Mouse (Mus musculus): ENCODE measurements around the gene Grin3b. TPM values are rescaled to one million over a fixed set of nuclear protein-coding genes. Genes with fewer than 3 reads are reported as not detected.

Gene Grin3b
- polyA plus RNA-seq, 1 experiment from 2014 or later: 0.14 TPM

DNA sequence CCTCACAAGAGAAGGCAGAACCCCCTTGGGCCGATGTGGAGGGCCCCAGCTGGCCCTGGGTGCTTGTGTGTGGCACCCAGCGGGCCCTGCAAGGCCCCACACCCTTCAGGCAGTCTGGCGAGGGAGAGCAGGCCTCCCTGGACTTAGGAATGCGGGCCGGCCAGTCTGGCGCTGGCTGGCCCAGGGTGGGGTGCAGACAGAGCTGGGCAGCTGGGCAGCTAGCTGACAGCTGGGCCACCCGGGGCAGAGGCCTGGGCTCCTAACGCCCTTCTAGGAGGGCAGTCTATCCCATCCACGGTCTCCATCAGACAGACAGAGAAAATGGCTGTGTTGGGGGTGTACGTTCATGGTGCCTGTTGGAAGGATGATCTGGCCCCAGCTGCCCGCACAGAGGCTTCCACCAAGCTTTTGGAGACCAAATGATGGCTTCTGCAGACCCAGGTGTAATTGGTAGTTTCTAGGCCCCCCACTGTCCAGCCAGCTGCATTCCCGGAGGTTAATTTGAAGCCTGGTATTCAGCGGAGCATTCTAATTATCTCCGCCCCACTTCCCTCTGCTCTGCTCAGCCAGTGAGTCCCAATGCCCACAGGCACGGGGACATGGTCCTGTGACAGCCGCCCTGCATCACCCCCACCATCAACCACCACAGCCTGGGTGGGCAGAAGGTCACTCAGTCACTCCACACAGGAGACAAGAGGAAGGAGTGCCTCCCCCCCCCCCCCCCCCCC is 24.8 kb upstream of the Grin3b start:
- Histone ChIP-seq H3K4me3 (ENCODE audit: low read depth, low read length) (peak overlapping the region; percentile 8; the same call in 1 of the 2 replicates), H3K4me1 (replicated peaks; ENCODE audit: control insufficient read depth, insufficient read depth, low read length) (peaks cover 51% of the 10 kb centered on the region), H3K36me3 (ENCODE audit: control insufficient read depth, insufficient read depth, low read length) (peaks cover 16% of the 10 kb centered on the region), H3K27me3 (replicated peaks; ENCODE audit: control insufficient read depth, insufficient read depth, low read length) (no peaks in the 10 kb centered on the region), H3K4me2 (peak overlapping the region; percentile 62), H3K9ac (ENCODE audit: low read depth, low read length) (peak overlapping the region; percentile 58), H3K27ac (ENCODE audit: low read depth, low read length) (peak overlapping the region; percentile 91), H3K9me3 (ENCODE audit: control insufficient read depth, low read length) (no peaks in the 10 kb centered on the region)
- no peak for ATAC-seq (replicated peaks; ENCODE audit: low FRiP score)
- 43% methylated on average over 16 of the region's 16 CpGs for WGBS
- DNase-seq (ENCODE audit: low spot score): no peak

GRCm38 (mm10) chr10:79946752-79947322 is 23.7 kb upstream of the Grin3b start:
- Histone ChIP-seq H3K4me2 (peak overlapping the region; percentile 62), H3K9ac (ENCODE audit: low read depth, low read length) (peak overlapping the region; percentile 58), H3K9me3 (ENCODE audit: control insufficient read depth, low read length) (no peaks in the 10 kb centered on the region), H3K4me1 (replicated peaks; ENCODE audit: control insufficient read depth, insufficient read depth, low read length) (peaks cover 51% of the 10 kb centered on the region), H3K36me3 (ENCODE audit: control insufficient read depth, insufficient read depth, low read length) (peaks cover 25% of the 10 kb centered on the region), H3K4me3 (ENCODE audit: low read depth, low read length) (peak overlapping the region; percentile 28), H3K27me3 (replicated peaks; ENCODE audit: control insufficient read depth, insufficient read depth, low read length) (no peaks in the 10 kb centered on the region), H3K27ac (ENCODE audit: low read depth, low read length) (peak overlapping the region; percentile 91)
- DNase-seq (ENCODE audit: low spot score): peak; percentile 59
- ATAC-seq (replicated peaks; ENCODE audit: low FRiP score): peak; percentile 80
- WGBS: 8% methylated on average over 6 of the region's 7 CpGs

DNA sequence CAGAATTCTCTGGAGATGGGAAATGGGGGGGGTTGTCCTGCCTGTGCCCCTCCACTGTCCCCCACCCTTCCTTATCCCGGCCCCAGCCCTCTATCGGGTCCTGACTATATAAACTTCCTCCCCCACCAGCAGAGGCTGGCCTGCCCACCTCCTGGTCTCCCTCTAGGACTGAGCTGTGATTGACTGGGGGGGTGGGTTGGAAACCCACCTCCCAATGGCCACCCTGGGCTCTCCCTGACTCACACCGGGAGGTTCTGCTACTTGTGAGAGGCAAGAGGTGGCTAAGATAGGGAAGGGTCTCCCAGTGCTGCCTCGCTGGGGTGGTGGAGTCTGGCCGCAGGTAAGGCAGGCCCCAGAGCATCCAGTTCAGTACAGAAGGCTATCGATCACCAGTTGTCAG is 23.0 kb upstream of the Grin3b start:
- Histone ChIP-seq H3K4me3 (ENCODE audit: low read depth, low read length) (no peak overlapping the region; the same call in 1 of the 2 replicates), H3K9me3 (ENCODE audit: control insufficient read depth, low read length) (no peaks in the 10 kb centered on the region), H3K4me2 (peak overlapping the region; percentile 62), H3K4me1 (replicated peaks; ENCODE audit: control insufficient read depth, insufficient read depth, low read length) (peaks cover 51% of the 10 kb centered on the region), H3K27me3 (replicated peaks; ENCODE audit: control insufficient read depth, insufficient read depth, low read length) (no peaks in the 10 kb centered on the region), H3K9ac (ENCODE audit: low read depth, low read length) (peak overlapping the region; percentile 42; the same call in 1 of the 2 replicates), H3K27ac (ENCODE audit: low read depth, low read length) (peak overlapping the region; percentile 91), H3K36me3 (ENCODE audit: control insufficient read depth, insufficient read depth, low read length) (peaks cover 25% of the 10 kb centered on the region)
- DNase-seq (ENCODE audit: low spot score) (no peak), ATAC-seq (replicated peaks; ENCODE audit: low FRiP score) (no peak)
- 58% methylated on average over 6 of the region's 6 CpGs for WGBS

DNA sequence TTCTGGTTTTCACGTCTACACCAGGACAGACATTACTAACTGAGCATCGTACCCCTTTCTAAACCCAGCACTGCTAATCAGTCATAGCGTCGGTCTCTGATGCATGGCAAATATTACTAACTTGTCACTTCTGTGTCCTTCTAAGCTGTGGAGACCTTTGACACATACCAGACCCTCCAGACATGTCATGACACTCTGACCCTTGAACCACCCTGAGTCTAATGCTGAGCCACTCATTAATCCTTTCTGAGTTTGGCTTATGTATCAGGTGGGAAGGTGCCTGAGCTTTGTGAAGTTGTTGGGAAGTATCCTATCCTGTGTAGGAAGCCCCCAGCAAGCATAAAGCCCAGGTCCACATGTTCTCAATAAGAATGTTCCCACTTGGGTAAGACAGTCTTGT is 20.6 kb upstream of the Grin3b start:
- DNase-seq (ENCODE audit: low spot score) (no peak), ATAC-seq (replicated peaks; ENCODE audit: low FRiP score) (no peak)
- Histone ChIP-seq H3K4me2 (no peak overlapping the region), H3K27me3 (replicated peaks; ENCODE audit: control insufficient read depth, insufficient read depth, low read length) (no peaks in the 10 kb centered on the region), H3K36me3 (ENCODE audit: control insufficient read depth, insufficient read depth, low read length) (peaks cover 25% of the 10 kb centered on the region), H3K27ac (ENCODE audit: low read depth, low read length) (no peak overlapping the region), H3K9me3 (ENCODE audit: control insufficient read depth, low read length) (no peaks in the 10 kb centered on the region), H3K4me3 (ENCODE audit: low read depth, low read length) (no peak overlapping the region), H3K4me1 (replicated peaks; ENCODE audit: control insufficient read depth, insufficient read depth, low read length) (peaks cover 30% of the 10 kb centered on the region), H3K9ac (ENCODE audit: low read depth, low read length) (no peak overlapping the region)
- 71% methylated on average over 4 of the region's 4 CpGs for WGBS

DNA sequence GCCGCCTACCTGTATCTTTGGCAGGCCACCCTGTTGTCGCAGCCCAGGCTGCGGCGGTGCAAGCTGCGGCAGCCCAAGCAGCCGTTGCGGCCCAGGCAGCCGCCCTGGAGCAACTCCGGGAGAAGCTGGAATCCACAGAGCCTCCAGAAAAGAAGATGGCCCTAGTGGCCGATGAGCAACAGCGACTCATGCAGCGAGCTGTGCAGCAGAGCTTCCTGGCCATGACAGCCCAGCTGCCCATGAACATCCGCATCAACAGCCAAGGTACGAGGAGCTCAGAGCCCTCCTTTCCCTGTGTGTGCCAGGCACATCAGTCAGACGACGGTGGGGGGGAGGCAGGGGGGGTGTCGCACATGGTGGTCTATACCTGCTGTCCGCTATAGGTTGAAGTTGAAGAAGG is 19.9 kb upstream of the Grin3b start:
- peaks cover 22% of the 10 kb centered on the region for H3K4me1 ChIP-seq (replicated peaks; ENCODE audit: control insufficient read depth, insufficient read depth, low read length)
- H3K9me3 ChIP-seq (ENCODE audit: control insufficient read depth, low read length): no peaks in the 10 kb centered on the region
- H3K36me3 ChIP-seq (ENCODE audit: control insufficient read depth, insufficient read depth, low read length): peaks cover 23% of the 10 kb centered on the region
- DNase-seq (ENCODE audit: low spot score) (no peak), ATAC-seq (replicated peaks; ENCODE audit: low FRiP score) (no peak)
- H3K9ac ChIP-seq (ENCODE audit: low read depth, low read length): no peak overlapping the region
- H3K4me2 ChIP-seq: no peak overlapping the region
- no peaks in the 10 kb centered on the region for H3K27me3 ChIP-seq (replicated peaks; ENCODE audit: control insufficient read depth, insufficient read depth, low read length)
- H3K27ac ChIP-seq (ENCODE audit: low read depth, low read length): no peak overlapping the region
- H3K4me3 ChIP-seq (ENCODE audit: low read depth, low read length): no peak overlapping the region
- 87% methylated on average over 18 of the region's 18 CpGs for WGBS

DNA sequence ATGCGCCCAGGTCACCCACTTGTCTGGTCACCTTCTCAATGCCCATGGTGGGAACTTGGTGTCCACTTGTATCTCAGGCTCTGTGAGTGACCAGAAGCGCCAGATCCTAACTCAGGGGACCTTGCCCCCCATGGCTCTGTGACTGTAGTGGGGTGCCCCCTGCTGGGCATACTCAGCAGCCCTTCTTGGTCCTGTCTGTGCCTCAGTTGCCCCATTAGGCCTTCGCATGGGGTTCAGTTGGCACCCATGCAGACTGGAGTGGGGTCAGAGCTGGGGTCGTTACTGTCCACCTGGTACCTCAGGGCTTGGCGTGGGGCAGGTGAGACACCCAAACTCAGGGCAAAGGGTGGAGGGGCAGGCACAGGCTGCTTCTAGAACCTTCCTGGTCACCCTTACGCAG is 16.6 kb upstream of the Grin3b start:
- Histone ChIP-seq H3K4me3 (ENCODE audit: low read depth, low read length) (no peak overlapping the region), H3K27ac (ENCODE audit: low read depth, low read length) (no peak overlapping the region), H3K4me2 (no peak overlapping the region), H3K9me3 (ENCODE audit: control insufficient read depth, low read length) (no peaks in the 10 kb centered on the region), H3K9ac (ENCODE audit: low read depth, low read length) (no peak overlapping the region), H3K27me3 (replicated peaks; ENCODE audit: control insufficient read depth, insufficient read depth, low read length) (no peaks in the 10 kb centered on the region), H3K4me1 (replicated peaks; ENCODE audit: control insufficient read depth, insufficient read depth, low read length) (peaks cover 5% of the 10 kb centered on the region; the same call in 1 of the 2 replicates), H3K36me3 (ENCODE audit: control insufficient read depth, insufficient read depth, low read length) (peaks cover 23% of the 10 kb centered on the region)
- no peak for ATAC-seq (replicated peaks; ENCODE audit: low FRiP score)
- DNase-seq (ENCODE audit: low spot score): no peak
- 81% methylated on average over 6 of the region's 6 CpGs for WGBS

DNA sequence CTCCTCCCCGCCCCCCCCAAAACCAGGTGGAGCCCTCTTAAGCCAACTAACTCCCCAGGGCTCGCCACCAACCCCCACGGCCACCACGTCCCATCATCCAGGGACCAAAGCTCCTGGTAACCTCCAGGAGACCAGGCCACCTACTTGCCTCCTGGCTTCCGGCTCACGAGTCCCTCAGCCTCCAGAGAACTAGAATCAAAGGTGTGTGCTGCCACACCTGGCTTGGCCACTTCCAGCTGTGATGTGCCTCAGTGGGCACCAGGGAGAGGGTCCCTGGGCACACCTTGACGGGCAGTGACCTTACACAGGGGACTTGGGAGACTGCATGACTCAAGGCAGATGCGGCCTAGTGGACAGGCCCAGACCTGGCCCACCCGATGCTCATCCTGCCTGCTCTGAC is 14.8 kb upstream of the Grin3b start:
- Histone ChIP-seq H3K4me3 (ENCODE audit: low read depth, low read length) (no peak overlapping the region), H3K27ac (ENCODE audit: low read depth, low read length) (no peak overlapping the region), H3K4me1 (replicated peaks; ENCODE audit: control insufficient read depth, insufficient read depth, low read length) (peaks cover 6% of the 10 kb centered on the region), H3K4me2 (no peak overlapping the region), H3K27me3 (replicated peaks; ENCODE audit: control insufficient read depth, insufficient read depth, low read length) (no peaks in the 10 kb centered on the region), H3K9me3 (ENCODE audit: control insufficient read depth, low read length) (no peaks in the 10 kb centered on the region), H3K36me3 (ENCODE audit: control insufficient read depth, insufficient read depth, low read length) (peaks cover 8% of the 10 kb centered on the region), H3K9ac (ENCODE audit: low read depth, low read length) (no peak overlapping the region)
- WGBS: 72% methylated on average over 9 of the region's 9 CpGs
- ATAC-seq (replicated peaks; ENCODE audit: low FRiP score): no peak
- no peak for DNase-seq (ENCODE audit: low spot score)

GRCm38 (mm10) chr10:79956643-79957154 is 13.8 kb upstream of the Grin3b start:
- Histone ChIP-seq H3K9ac (ENCODE audit: low read depth, low read length) (no peak overlapping the region), H3K27ac (ENCODE audit: low read depth, low read length) (no peak overlapping the region), H3K27me3 (replicated peaks; ENCODE audit: control insufficient read depth, insufficient read depth, low read length) (no peaks in the 10 kb centered on the region), H3K4me2 (no peak overlapping the region), H3K9me3 (ENCODE audit: control insufficient read depth, low read length) (no peaks in the 10 kb centered on the region), H3K36me3 (ENCODE audit: control insufficient read depth, insufficient read depth, low read length) (peaks cover 6% of the 10 kb centered on the region; the same call in 1 of the 2 replicates), H3K4me3 (ENCODE audit: low read depth, low read length) (no peak overlapping the region), H3K4me1 (replicated peaks; ENCODE audit: control insufficient read depth, insufficient read depth, low read length) (peaks cover 13% of the 10 kb centered on the region)
- ATAC-seq (replicated peaks; ENCODE audit: low FRiP score) (no peak), DNase-seq (ENCODE audit: low spot score) (no peak)
- 40% methylated on average over 4 of the region's 4 CpGs for WGBS
